Mouse (Mus musculus) lung, postnatal 0 days (tissue): ENCODE results near the gene 2900011O08Rik.
"Not testable (repeated sequence)": the region's sequence is repeated elsewhere in the genome, so short reads cannot be mapped to it uniquely, and the experiment has no call there.

Experiments
- CTCF ChIP-seq: IDR thresholded peaks from 2 replicates; pipeline ENCODE4 v1.5.1; 2016; ENCODE audit warnings: antibody characterized with exemption, mild to moderate bottlenecking
- EP300 ChIP-seq: IDR thresholded peaks from 2 replicates; pipeline ENCODE4 v1.6.1; 2016; ENCODE audit warnings: antibody characterized with exemption, mild to moderate bottlenecking, control low read depth

GRCm38 (mm10) chr16:14066571-14066970 lies 80.2 kb downstream of the 2900011O08Rik start:
- TF ChIP-seq CTCF, EP300: not testable (repeated sequence)
